Mouse (Mus musculus): ENCODE results near the gene Enpp1.

DNA sequence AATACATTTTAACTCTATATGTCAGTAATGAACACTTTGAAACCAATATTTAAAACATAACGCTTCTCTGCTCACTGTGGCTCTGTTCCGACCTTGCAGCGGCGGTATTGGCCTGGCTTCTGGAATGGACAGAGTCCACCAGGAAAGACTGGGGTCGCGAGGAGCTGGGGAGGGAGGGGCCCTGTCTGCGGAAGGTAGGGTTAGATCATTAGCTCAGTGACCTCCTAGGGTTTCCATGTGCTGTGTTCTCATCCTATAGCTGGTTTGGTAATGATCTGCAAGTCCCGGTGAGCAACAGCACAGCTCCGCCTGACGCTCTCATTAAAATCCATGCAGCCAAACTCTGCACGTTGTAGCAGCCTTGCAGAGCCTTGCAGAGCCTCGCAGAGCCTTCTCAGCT is 84.7 kb downstream of the Enpp1 start:
- no peak for TF ChIP-seq CTCF (IDR thresholded peaks at IDR 0.05; ENCODE audit: low read depth)
- no peak for TF ChIP-seq EP300 (IDR thresholded peaks at IDR 0.05; ENCODE audit: low read depth)

Data from liver, postnatal 0 days (tissue).